Mouse (Mus musculus) heart, postnatal 10 days (tissue): ENCODE data around the gene Per1. TPM values are rescaled to one million over a fixed set of nuclear protein-coding genes. Genes with fewer than 3 reads are reported as not detected.

Experiments
- DNase-seq, 2 experiments: peaks; one replicate each; pipeline ENCODE4 v3.0.0; 2021
- intact Hi-C: fragments of 180-260 bp; cut with DNase I; formaldehyde crosslinking; loops from one replicate; pipeline ENCODE4 v1.15.1; 2025
- total RNA-seq, 2 experiments: library from RNA; stranded (reverse); gene quantifications; 2 replicates each; pipeline ENCODE4 v1.2.3; 2021

Gene Per1
- total RNA-seq, 2 experiments from 2014 or later = 61.4 to 101 TPM

- DNase-seq = no peak
- intact Hi-C loops = loop anchor here (10.0 kb wide), 1 partner anchor 318 kb away; the partner anchor contains the start of gene Kdm6b
Measured at GRCm38 (mm10) chr11:69096360-69096986, 1.5 kb downstream of the Per1 start.

- intact Hi-C loops = loop anchor here (10.0 kb wide), 1 partner anchor 318 kb away; the partner anchor contains the start of gene Kdm6b
- DNase-seq = peak; percentile 100
Measured at GRCm38 (mm10) chr11:69096987-69097900, 2.2 kb downstream of the Per1 start.

- DNase-seq = peak in 1 of 2 experiments; percentile 48
- intact Hi-C loops = loop anchor here (10.0 kb wide), 1 partner anchor 317 kb away; the partner anchor contains the start of gene Kdm6b
Measured at GRCm38 (mm10) chr11:69098039-69098761, 3.2 kb downstream of the Per1 start.

GRCm38 (mm10) chr11:69098762-69099091 is 3.7 kb downstream of the Per1 start:
- intact Hi-C loops = loop anchor here (10.0 kb wide), 1 partner anchor 316 kb away; the partner anchor contains the start of gene Kdm6b

GRCm38 (mm10) chr11:69099177-69099914 is 4.3 kb downstream of the Per1 start:
- intact Hi-C loops = loop anchor here (10.0 kb wide), 1 partner anchor 315 kb away; the partner anchor contains the start of gene Kdm6b
- DNase-seq = peak; percentile 92 to 95

More at GRCm38 (mm10) chr11:69098762-69099091, 3.7 kb downstream of the Per1 start:
- DNase-seq = peak; percentile 98

- peak; percentile 96 to 97 for DNase-seq
- intact Hi-C loops = loop anchor here (2.0 to 10.0 kb wide), 2 partner anchors 15 to 315 kb away; partner anchors contain the start of gene Kdm6b
Measured at GRCm38 (mm10) chr11:69099915-69100345, 4.9 kb downstream of the Per1 start.

- DNase-seq = no peak
- intact Hi-C loops = loop anchor here (2.0 kb wide), 1 partner anchor 14 kb away; no protein-coding TSS in a partner anchor
Measured at GRCm38 (mm10) chr11:69100639-69101360, 5.8 kb downstream of the Per1 start.

- no peak for DNase-seq
- intact Hi-C loops = loop anchor here (2.0 kb wide), 1 partner anchor 13 kb away; no protein-coding TSS in a partner anchor
Measured at GRCm38 (mm10) chr11:69101604-69102402, 6.8 kb downstream of the Per1 start.

- DNase-seq = no peak
- intact Hi-C loops = no loop called here
Measured at GRCm38 (mm10) chr11:69102403-69102725, 7.3 kb downstream of the Per1 start.

- DNase-seq = no peak
- intact Hi-C loops = no loop called here
Measured at GRCm38 (mm10) chr11:69103121-69103520, 8.1 kb downstream of the Per1 start.

- intact Hi-C loops = no loop called here
- no peak for DNase-seq
Measured at GRCm38 (mm10) chr11:69103531-69104435, 8.8 kb downstream of the Per1 start.

GRCm38 (mm10) chr11:69104487-69104886 is 9.5 kb downstream of the Per1 start:
- no peak for DNase-seq
- intact Hi-C loops = no loop called here

GRCm38 (mm10) chr11:69105227-69105626 is 10.2 kb downstream of the Per1 start:
- DNase-seq = no peak
- intact Hi-C loops = no loop called here

GRCm38 (mm10) chr11:69105796-69106195 is 10.8 kb downstream of the Per1 start:
- intact Hi-C loops = no loop called here

GRCm38 (mm10) chr11:69106299-69106698 is 11.3 kb downstream of the Per1 start:
- DNase-seq = no peak
- intact Hi-C loops = no loop called here

More at GRCm38 (mm10) chr11:69105796-69106195, 10.8 kb downstream of the Per1 start:
- no peak for DNase-seq

- intact Hi-C loops = no loop called here
- no peak for DNase-seq
Measured at GRCm38 (mm10) chr11:69106842-69107241, 11.8 kb downstream of the Per1 start.

GRCm38 (mm10) chr11:69107676-69108075 is 12.7 kb downstream of the Per1 start:
- intact Hi-C loops = no loop called here
- no peak for DNase-seq
